Mouse (Mus musculus) cerebellum, postnatal 36 days (tissue): ENCODE results near the gene Gm13078.

ENCODE experiments used
- DNase-seq, 2 experiments: peaks; one replicate each; pipeline ENCODE4 v3.0.0; 2021 to 2022; ENCODE audit warnings: mixed read lengths in 2 of 2

Gene Gm13078

DNA sequence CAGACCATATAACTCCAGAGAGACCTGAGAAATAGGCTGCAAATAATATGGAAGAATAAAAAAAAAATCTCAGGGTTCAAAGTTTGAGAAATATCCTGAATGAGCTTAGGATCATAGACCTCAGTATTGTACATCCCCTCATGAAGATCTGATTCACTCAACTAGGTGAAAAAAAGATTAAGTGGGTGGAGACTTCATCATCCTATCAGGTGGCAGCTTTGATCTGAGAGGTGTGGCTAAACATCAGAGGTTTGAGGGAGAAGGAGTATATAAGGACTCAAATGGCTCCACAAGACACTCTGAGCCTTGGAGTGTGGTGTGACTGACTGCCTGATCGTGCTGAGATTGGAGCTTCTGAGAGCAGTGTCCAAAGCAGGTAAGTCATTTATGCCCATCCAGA is at the start of gene Gm13078:
Gene Gm13078 (plus strand): TSS at position 301 of the 400 bp plus-strand sequence.
- DNase-seq, result no peak

- DNase-seq, result no peak
These were observed 16.6 kb upstream of the Gm13078 start, which contains the start of gene Gm13089 for GRCm38 (mm10) chr4:143702611-143703010. Gene Gm13089 (minus strand): TSS chr4:143702711.
